Mouse (Mus musculus) left cerebral cortex, postnatal 4 days (tissue): ENCODE measurements around the gene Wdr27. TPM values are rescaled to one million over a fixed set of nuclear protein-coding genes. Genes with fewer than 3 reads are reported as not detected.
"Not testable (repeated sequence)": the region's sequence is repeated elsewhere in the genome, so short reads cannot be mapped to it uniquely, and the experiment has no call there.

Experiments used
- DNase-seq: peaks from one replicate; pipeline ENCODE4 v3.0.0-alpha.2; 2022
- intact Hi-C: fragments of 180-260 bp; cut with DNase I; formaldehyde crosslinking; loops from one replicate; pipeline ENCODE4 v1.15.1; 2025
- total RNA-seq, 2 experiments: library from RNA; stranded (reverse); gene quantifications; 2 replicates each; pipeline ENCODE4 v1.2.3; 2021

Gene Wdr27
- total RNA-seq, 2 experiments from 2014 or later: 2.9 to 5.5 TPM

GRCm38 (mm10) chr17:14935280-14935679 is 7.7 kb downstream of the Wdr27 start:
- intact Hi-C loops, DNase-seq: not testable (repeated sequence)

GRCm38 (mm10) chr17:14931469-14931868 is 11.5 kb downstream of the Wdr27 start:
- intact Hi-C loops: no loop called here
- no peak for DNase-seq

GRCm38 (mm10) chr17:14930697-14931096 is 12.3 kb downstream of the Wdr27 start:
- intact Hi-C loops: no loop called here

GRCm38 (mm10) chr17:14928631-14929030 is 14.3 kb downstream of the Wdr27 start:
- no peak for DNase-seq
- intact Hi-C loops: no loop called here

More at GRCm38 (mm10) chr17:14930697-14931096, 12.3 kb downstream of the Wdr27 start:
- no peak for DNase-seq

- no peak for DNase-seq
- intact Hi-C loops: no loop called here
These were observed 15.2 kb downstream of the Wdr27 start for GRCm38 (mm10) chr17:14927644-14928218.

GRCm38 (mm10) chr17:14921582-14921981 is 21.4 kb downstream of the Wdr27 start:
- intact Hi-C loops: no loop called here
- DNase-seq: no peak

- intact Hi-C loops: no loop called here
- no peak for DNase-seq
These were observed 25.1 kb downstream of the Wdr27 start for GRCm38 (mm10) chr17:14917866-14918265.

- intact Hi-C loops: no loop called here
- DNase-seq: no peak
These were observed 28.6 kb downstream of the Wdr27 start for GRCm38 (mm10) chr17:14914401-14914800.

GRCm38 (mm10) chr17:14912981-14913380 is 30.0 kb downstream of the Wdr27 start:
- intact Hi-C loops: no loop called here
- no peak for DNase-seq

- peak; percentile 10 for DNase-seq
- intact Hi-C loops: no loop called here
These were observed 30.5 kb downstream of the Wdr27 start for GRCm38 (mm10) chr17:14912420-14912819.

- DNase-seq: no peak
- intact Hi-C loops: no loop called here
These were observed 32.2 kb downstream of the Wdr27 start for GRCm38 (mm10) chr17:14910771-14911170.

GRCm38 (mm10) chr17:14909331-14909730 is 33.6 kb downstream of the Wdr27 start:
- intact Hi-C loops: loop anchor here (10.0 kb wide), 1 partner anchor 625 kb away; no protein-coding TSS in a partner anchor
- DNase-seq: no peak

- DNase-seq: no peak
- intact Hi-C loops: loop anchor here (10.0 kb wide), 1 partner anchor 622 kb away; no protein-coding TSS in a partner anchor
These were observed 35.8 kb downstream of the Wdr27 start for GRCm38 (mm10) chr17:14907136-14907535.

- intact Hi-C loops: loop anchor here (10.0 kb wide), 1 partner anchor 622 kb away; no protein-coding TSS in a partner anchor
These were observed 36.3 kb downstream of the Wdr27 start for GRCm38 (mm10) chr17:14906611-14907010.

GRCm38 (mm10) chr17:14904637-14905265 is 38.2 kb downstream of the Wdr27 start:
- peak; percentile 60 for DNase-seq
- intact Hi-C loops: loop anchor here (1.0 to 10.0 kb wide), 2 partner anchors 380 to 620 kb away; no protein-coding TSS in a partner anchor

More at GRCm38 (mm10) chr17:14906611-14907010, 36.3 kb downstream of the Wdr27 start:
- DNase-seq: no peak

GRCm38 (mm10) chr17:14904206-14904605 is 38.8 kb downstream of the Wdr27 start:
- intact Hi-C loops: loop anchor here (1.0 to 10.0 kb wide), 2 partner anchors 380 to 619 kb away; no protein-coding TSS in a partner anchor
- no peak for DNase-seq

GRCm38 (mm10) chr17:14903212-14903611 is 39.7 kb downstream of the Wdr27 start:
- DNase-seq: no peak
- intact Hi-C loops: loop anchor here (10.0 kb wide), 1 partner anchor 618 kb away; no protein-coding TSS in a partner anchor

- no peak for DNase-seq
- intact Hi-C loops: no loop called here
These were observed 44.0 kb downstream of the Wdr27 start for GRCm38 (mm10) chr17:14898972-14899371.

GRCm38 (mm10) chr17:14895058-14895457 is 47.9 kb downstream of the Wdr27 start:
- intact Hi-C loops, DNase-seq: not testable (repeated sequence)

- no peak for DNase-seq
- intact Hi-C loops: no loop called here
These were observed 56.0 kb downstream of the Wdr27 start for GRCm38 (mm10) chr17:14886933-14887332.

GRCm38 (mm10) chr17:14874656-14875204 is 68.2 kb downstream of the Wdr27 start:
- no peak for DNase-seq
- intact Hi-C loops: no loop called here

GRCm38 (mm10) chr17:14860220-14860619 is 82.7 kb downstream of the Wdr27 start:
- peak; percentile 20 for DNase-seq
- intact Hi-C loops: no loop called here
